Mouse (Mus musculus) thymus, adult 2 months (tissue): ENCODE measurements at regions not wholly inside any gene's neighbourhood (a gene's known extent, or its start where the extent isn't known, plus 50 kb on each side); places are given as distances from the start of the nearest gene placed in this dataset.

Experiments used
- CTCF ChIP-seq: fragments of 200-500 bp; IDR thresholded peaks from 2 replicates; pipeline ENCODE4 v1.5.1; 2012; ENCODE audit warnings: mild to moderate bottlenecking, control low read depth, low read length, moderate library complexity, borderline replicate concordance; ENCODE audit not compliant: control insufficient read depth, poor library complexity, insufficient read depth; ENCODE audit errors: extremely low read depth
- POLR2A ChIP-seq: fragments of 200-500 bp; IDR thresholded peaks from 2 replicates; pipeline ENCODE4 v1.6.1; 2012; ENCODE audit warnings: mild to moderate bottlenecking, low read length, control low read depth, moderate library complexity; ENCODE audit not compliant: control insufficient read depth, poor library complexity, insufficient read depth; ENCODE audit errors: extremely low read depth

DNA sequence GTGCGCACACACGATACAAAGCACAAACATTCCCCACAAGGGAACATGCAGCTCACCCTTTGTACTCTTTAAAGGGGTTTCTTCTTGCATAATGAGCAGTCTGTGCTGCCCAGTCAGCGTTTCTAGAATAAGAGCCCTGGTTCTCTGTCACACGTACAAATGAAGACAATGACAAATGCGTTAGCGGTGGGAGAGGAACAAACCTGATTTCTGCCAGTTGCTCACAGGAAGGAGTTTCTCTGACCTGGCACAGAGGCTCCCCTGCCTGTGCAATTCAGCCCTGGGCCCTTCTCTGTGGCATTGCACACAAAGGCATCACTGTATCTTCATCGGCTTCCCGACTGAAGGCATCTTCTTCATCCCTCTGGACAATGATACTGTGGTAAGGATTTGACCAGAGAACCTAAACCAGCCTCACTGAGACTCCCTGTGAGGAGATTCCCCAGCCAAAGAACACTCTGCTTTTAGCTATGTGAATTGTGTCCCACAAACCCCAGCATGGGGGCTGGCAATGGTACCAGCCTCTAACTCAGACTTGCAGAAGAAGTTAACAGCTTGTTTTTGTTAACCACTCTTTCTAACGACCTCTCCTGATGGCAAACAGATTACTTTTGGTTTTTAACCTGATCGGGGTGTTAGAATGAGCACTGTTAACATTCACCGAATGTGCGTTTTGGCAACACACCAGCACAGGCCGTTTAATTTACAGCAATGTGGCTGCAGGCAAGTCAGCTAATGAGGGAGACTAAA lies 139.5 kb upstream of the Nabp1 start:
- TF ChIP-seq POLR2A: no peak
- TF ChIP-seq CTCF: no peak
